Mouse (Mus musculus): ENCODE measurements around the gene Git1. TPM values are rescaled to one million over a fixed set of nuclear protein-coding genes. Genes with fewer than 3 reads are reported as not detected.
A peak's percentile ranks its signal among the peaks of the same experiment; 100 is the strongest.

Git1 gene
- total and polyA plus RNA-seq, 3 experiments, result 9.5 to 90.7 (median 42.8) TPM

DNA sequence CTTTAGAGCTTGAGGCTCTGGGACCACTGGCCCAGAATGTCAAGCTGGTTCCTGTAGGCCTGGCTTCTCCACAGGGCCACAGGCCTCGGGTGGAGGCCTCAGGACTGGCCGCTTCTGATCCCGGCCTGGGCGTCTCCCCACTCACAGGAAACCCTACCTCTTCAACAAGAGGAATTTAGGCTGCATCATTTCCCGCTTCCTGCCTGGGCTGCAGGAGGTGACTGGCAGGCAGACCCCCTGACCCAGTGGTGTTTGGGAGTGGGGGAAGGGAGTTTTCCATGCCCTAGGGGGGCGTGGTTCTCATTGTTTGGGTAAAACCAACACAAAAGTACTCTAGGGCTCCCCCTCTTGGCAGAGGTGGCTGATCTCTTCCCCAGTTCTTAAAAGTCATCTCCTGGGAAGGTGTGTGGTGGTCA is 4.0 kb downstream of the Git1 start:
- H3K27me3 ChIP-seq (ENCODE audit: insufficient read depth, low read length), result no peaks in the 10 kb centered on the region
- ATAC-seq (ENCODE audit: extremely low read depth, insufficient number of reproducible peaks, low FRiP score, poor library complexity, severe bottlenecking), result no peak
- TF ChIP-seq POLR2AphosphoS5 (IDR thresholded peaks at IDR 0.05; ENCODE audit: insufficient replicate concordance, low read depth, low read length) (no peak), TAL1 (conservative IDR thresholded peaks at IDR 0.05; ENCODE audit: low read depth, low read length) (no peak), GATA1 (IDR thresholded peaks at IDR 0.05; ENCODE audit: borderline replicate concordance, low read length) (no peak), CTCF (IDR thresholded peaks at IDR 0.05; ENCODE audit: low read depth, low read length) (no peak), GATA2 (IDR thresholded peaks at IDR 0.05; ENCODE audit: borderline replicate concordance, low read depth, low read length) (no peak)
- peak; percentile 52 for DNase-seq (ENCODE audit: low spot score)
- H3K4me1 ChIP-seq (ENCODE audit: insufficient read depth, low read depth, low read length), result peaks cover 64% of the 10 kb centered on the region
- H3K9me3 ChIP-seq (replicated peaks), result no peaks in the 10 kb centered on the region
- H3K36me3 ChIP-seq (replicated peaks), result peaks cover 68% of the 10 kb centered on the region
- H3K4me3 ChIP-seq (ENCODE audit: low read depth, low read length), result no peak overlapping the region

DNA sequence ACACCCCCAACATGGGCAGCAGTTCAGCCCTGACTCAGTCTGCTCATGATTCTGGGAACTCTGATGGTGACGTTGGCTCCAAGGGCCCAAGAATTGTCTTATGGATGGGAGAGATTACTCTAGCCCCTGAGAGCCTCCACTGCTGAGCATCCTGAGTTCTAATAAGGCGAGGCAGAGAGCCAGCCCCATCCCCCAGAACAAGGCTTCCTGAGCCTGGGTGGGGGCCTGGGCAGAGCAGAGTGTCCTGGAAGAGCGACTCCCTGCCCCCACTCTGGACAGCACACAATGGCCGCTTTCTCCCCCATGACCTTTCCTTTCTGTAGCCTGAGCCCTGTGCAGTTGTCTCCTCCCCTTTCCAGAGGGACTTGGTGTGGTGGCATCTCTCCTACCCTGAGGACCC is 4.5 kb downstream of the Git1 start:
- TF ChIP-seq CTCF (IDR thresholded peaks at IDR 0.05; ENCODE audit: low read depth, low read length), result no peak
- no peak for TF ChIP-seq GATA1 (IDR thresholded peaks at IDR 0.05; ENCODE audit: borderline replicate concordance, low read length)
- no peak for TF ChIP-seq TAL1 (conservative IDR thresholded peaks at IDR 0.05; ENCODE audit: low read depth, low read length)
- TF ChIP-seq POLR2AphosphoS5 (IDR thresholded peaks at IDR 0.05; ENCODE audit: insufficient replicate concordance, low read depth, low read length), result no peak
- TF ChIP-seq GATA2 (IDR thresholded peaks at IDR 0.05; ENCODE audit: borderline replicate concordance, low read depth, low read length), result no peak
- Histone ChIP-seq H3K9me3 (replicated peaks) (no peaks in the 10 kb centered on the region), H3K4me3 (ENCODE audit: low read depth, low read length) (no peak overlapping the region), H3K36me3 (replicated peaks) (peaks cover 73% of the 10 kb centered on the region), H3K4me1 (ENCODE audit: insufficient read depth, low read depth, low read length) (peaks cover 59% of the 10 kb centered on the region), H3K27me3 (ENCODE audit: insufficient read depth, low read length) (no peaks in the 10 kb centered on the region)
- DNase-seq (ENCODE audit: low spot score) (no peak), ATAC-seq (ENCODE audit: extremely low read depth, insufficient number of reproducible peaks, low FRiP score, poor library complexity, severe bottlenecking) (no peak)

DNA sequence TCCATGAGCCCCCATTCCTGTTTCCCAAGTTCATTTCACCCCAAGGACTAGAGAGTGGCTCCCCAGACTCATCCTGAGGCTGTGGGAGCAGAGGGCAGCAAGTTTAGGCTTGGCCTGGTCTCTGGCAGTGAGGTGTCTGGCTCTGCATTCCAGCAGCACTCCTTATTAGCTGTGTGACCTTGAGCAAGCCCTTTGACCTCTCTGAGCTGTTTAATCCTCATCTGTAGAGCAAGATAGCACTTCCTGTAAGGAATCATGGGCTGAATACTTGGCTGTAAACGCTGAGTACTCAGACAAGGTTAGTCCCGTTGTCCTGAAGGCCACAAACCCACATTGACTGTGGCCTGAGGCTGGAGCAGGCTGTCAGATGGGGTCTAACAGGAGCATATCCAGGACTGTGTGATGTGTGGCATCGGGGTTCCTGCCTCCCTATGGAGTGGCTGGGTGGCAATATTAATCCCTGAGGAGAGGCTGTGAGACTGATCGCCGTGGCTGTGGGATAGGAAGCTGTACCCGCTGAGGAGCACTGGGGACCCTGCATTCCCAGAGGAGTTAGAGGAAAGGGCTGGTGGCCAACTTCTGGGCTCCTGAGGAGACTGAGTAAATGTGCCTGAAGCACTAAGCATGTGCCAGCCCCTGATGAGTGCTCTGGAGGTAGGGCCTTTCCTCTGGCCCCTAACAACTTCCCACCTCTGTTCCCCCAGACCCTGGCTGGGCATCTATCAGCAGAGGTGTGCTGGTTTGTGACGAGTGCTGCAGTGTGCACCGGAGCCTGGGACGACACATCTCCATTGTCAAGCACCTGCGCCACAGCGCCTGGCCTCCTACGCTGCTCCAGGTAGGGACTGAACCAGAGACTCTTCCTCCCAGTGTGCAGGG is 5.1 kb downstream of the Git1 start:
- TF ChIP-seq GATA1 (IDR thresholded peaks at IDR 0.05; ENCODE audit: borderline replicate concordance, low read length), result no peak
- TF ChIP-seq POLR2AphosphoS5 (IDR thresholded peaks at IDR 0.05; ENCODE audit: insufficient replicate concordance, low read depth, low read length), result no peak
- TF ChIP-seq CTCF (IDR thresholded peaks at IDR 0.05; ENCODE audit: low read depth, low read length), result no peak
- no peak for TF ChIP-seq GATA2 (IDR thresholded peaks at IDR 0.05; ENCODE audit: borderline replicate concordance, low read depth, low read length)
- TF ChIP-seq TAL1 (conservative IDR thresholded peaks at IDR 0.05; ENCODE audit: low read depth, low read length), result no peak
- ATAC-seq (ENCODE audit: extremely low read depth, insufficient number of reproducible peaks, low FRiP score, poor library complexity, severe bottlenecking), result no peak
- peaks cover 79% of the 10 kb centered on the region for H3K36me3 ChIP-seq (replicated peaks)

GRCm38 (mm10) chr11:77499354-77499753 is 6.0 kb downstream of the Git1 start:
- Histone ChIP-seq H3K4me1 (ENCODE audit: insufficient read depth, low read depth, low read length) (peaks cover 54% of the 10 kb centered on the region), H3K27me3 (ENCODE audit: insufficient read depth, low read length) (no peaks in the 10 kb centered on the region), H3K4me3 (ENCODE audit: low read depth, low read length) (no peak overlapping the region), H3K9me3 (replicated peaks) (no peaks in the 10 kb centered on the region), H3K36me3 (replicated peaks) (peaks cover 88% of the 10 kb centered on the region)
- DNase-seq (ENCODE audit: low spot score), result no peak
- no peak for TF ChIP-seq TAL1 (conservative IDR thresholded peaks at IDR 0.05; ENCODE audit: low read depth, low read length)
- TF ChIP-seq POLR2AphosphoS5 (IDR thresholded peaks at IDR 0.05; ENCODE audit: insufficient replicate concordance, low read depth, low read length), result no peak
- no peak for TF ChIP-seq GATA1 (IDR thresholded peaks at IDR 0.05; ENCODE audit: borderline replicate concordance, low read length)
- no peak for TF ChIP-seq GATA2 (IDR thresholded peaks at IDR 0.05; ENCODE audit: borderline replicate concordance, low read depth, low read length)
- TF ChIP-seq CTCF (IDR thresholded peaks at IDR 0.05; ENCODE audit: low read depth, low read length), result no peak
- ATAC-seq (ENCODE audit: extremely low read depth, insufficient number of reproducible peaks, low FRiP score, poor library complexity, severe bottlenecking), result no peak

More for the DNA sequence above, 5.1 kb downstream of the Git1 start:
- Histone ChIP-seq H3K4me1 (ENCODE audit: insufficient read depth, low read depth, low read length) (peaks cover 61% of the 10 kb centered on the region), H3K9me3 (replicated peaks) (no peaks in the 10 kb centered on the region), H3K4me3 (ENCODE audit: low read depth, low read length) (no peak overlapping the region), H3K27me3 (ENCODE audit: insufficient read depth, low read length) (no peaks in the 10 kb centered on the region)
- DNase-seq (ENCODE audit: low spot score), result no peak

GRCm38 (mm10) chr11:77500361-77501325 is 7.3 kb downstream of the Git1 start:
- TF ChIP-seq GATA1 (IDR thresholded peaks at IDR 0.05; ENCODE audit: borderline replicate concordance, low read length), result no peak
- TF ChIP-seq GATA2 (IDR thresholded peaks at IDR 0.05; ENCODE audit: borderline replicate concordance, low read depth, low read length), result no peak
- TF ChIP-seq POLR2AphosphoS5 (IDR thresholded peaks at IDR 0.05; ENCODE audit: insufficient replicate concordance, low read depth, low read length), result no peak
- no peak for TF ChIP-seq TAL1 (conservative IDR thresholded peaks at IDR 0.05; ENCODE audit: low read depth, low read length)
- TF ChIP-seq CTCF (IDR thresholded peaks at IDR 0.05; ENCODE audit: low read depth, low read length), result no peak
- H3K4me1 ChIP-seq (ENCODE audit: insufficient read depth, low read depth, low read length), result peaks cover 41% of the 10 kb centered on the region
- H3K36me3 ChIP-seq (replicated peaks), result peaks cover 92% of the 10 kb centered on the region
- no peaks in the 10 kb centered on the region for H3K27me3 ChIP-seq (ENCODE audit: insufficient read depth, low read length)
- H3K4me3 ChIP-seq (ENCODE audit: low read depth, low read length), result no peak overlapping the region
- DNase-seq (ENCODE audit: low spot score) (no peak), ATAC-seq (ENCODE audit: extremely low read depth, insufficient number of reproducible peaks, low FRiP score, poor library complexity, severe bottlenecking) (no peak)
- H3K9me3 ChIP-seq (replicated peaks), result no peaks in the 10 kb centered on the region
